8 mouse cellular contexts compared by ENCODE assay signal in genomic region chr10:76346589-76346988, GRCm38 (mm10). TPM values are rescaled to one million over a fixed set of nuclear protein-coding genes. Genes with fewer than 3 reads are reported as not detected.
DNase-seq lines count a peak whose midpoint lies in the region; ATAC-seq and TF ChIP-seq lines count a peak whose summit lies in the region.

No protein-coding gene starts in this region.

- 0 out of 2 replicates have a peak overlapping the region, but pooled peaks have one; percentile 3 for H3K27ac ChIP-seq in CH12.LX (ENCODE audit: insufficient read depth, low read depth)
- H3K27ac ChIP-seq in kidney, adult 2 months (ENCODE audit: insufficient read depth, low read depth, low read length), result 0 out of 2 replicates have a peak overlapping the region, but pooled peaks have one; percentile 8
- no peak overlapping the region for H3K27ac ChIP-seq in neural tube, embryonic 13.5 days (replicated peaks)

- TF ChIP-seq RAD21 in CH12.LX (IDR thresholded peaks at IDR 0.05; ENCODE audit: low read depth, low read length), result peak; percentile 34

- H3K4me3 ChIP-seq in CH12.LX (replicated peaks in 1 of 3; ENCODE audit: low read depth in 2 of 3, low read length in 2 of 3, poor library complexity in 1 of 3), result peak overlapping the region; percentile 46 to 68 (median 56)
- no peak overlapping the region for H3K4me3 ChIP-seq in kidney, adult 2 months (ENCODE audit: insufficient read depth, low read depth, low read length)
- H3K4me3 ChIP-seq in lung, adult 2 months (replicated peaks; ENCODE audit: extremely low read depth, low read depth, low read length), result no peak overlapping the region
- H3K4me3 ChIP-seq in neural tube, embryonic 13.5 days, result no peak overlapping the region

- H3K4me2 ChIP-seq in CH12.LX (ENCODE audit: insufficient read depth, low read depth, poor library complexity, severe bottlenecking), result peak overlapping the region; percentile 76
- H3K4me2 ChIP-seq in neural tube, embryonic 13.5 days, result peak overlapping the region; percentile 70

- dilution Hi-C loops in CH12.LX (cut with MboI; ENCODE audit: extremely low pct_ligation_motif_present, extremely low pct_unique_long_range_greater_than_20kb, low sequenced_read_pairs), result no loop called here

- peaks cover 8% of the 10 kb centered on the region for H3K27me3 ChIP-seq in CH12.LX (replicated peaks)
- H3K27me3 ChIP-seq in kidney, adult 2 months (replicated peaks; ENCODE audit: control insufficient read depth, insufficient read depth, low read length), result no peaks in the 10 kb centered on the region
- no peaks in the 10 kb centered on the region for H3K27me3 ChIP-seq in neural tube, embryonic 13.5 days

- peak; percentile 65 to 92 for TF ChIP-seq CTCF in CH12.LX (conservative IDR thresholded peaks at IDR 0.05 in 1 of 2, IDR thresholded peaks at IDR 0.05 in 1 of 2; ENCODE audit: low read depth in 2 of 2, low read length in 2 of 2)
- TF ChIP-seq CTCF in kidney, adult 2 months (conservative IDR thresholded peaks at IDR 0.05; ENCODE audit: insufficient read depth, insufficient read length, low read depth, low read length), result peak; percentile 50
- TF ChIP-seq CTCF in lung, adult 2 months (IDR thresholded peaks at IDR 0.05; ENCODE audit: insufficient read depth, low read length), result 0 out of 2 replicates have a peak, but pooled peaks have one; percentile 22

- H3K36me3 ChIP-seq in CH12.LX (replicated peaks in 1 of 2; ENCODE audit: control insufficient read depth in 1 of 2, insufficient read depth in 1 of 2, low read length in 1 of 2), result peaks cover 13 to 32% of the 10 kb centered on the region in 2 experiments
- H3K36me3 ChIP-seq in kidney, adult 2 months (ENCODE audit: control insufficient read depth, insufficient read depth, low read length), result no peaks in the 10 kb centered on the region; the same call in 1 of the 2 replicates
- H3K36me3 ChIP-seq in neural tube, embryonic 13.5 days, result peaks cover 20% of the 10 kb centered on the region

- H3K9me3 ChIP-seq in CH12.LX (replicated peaks; ENCODE audit: low read length), result no peaks in the 10 kb centered on the region
- no peaks in the 10 kb centered on the region for H3K9me3 ChIP-seq in neural tube, embryonic 13.5 days

- H3K79me2 ChIP-seq in CH12.LX (replicated peaks; ENCODE audit: control insufficient read depth, extremely low read depth, insufficient read depth, poor library complexity, severe bottlenecking), result no peaks in the 10 kb centered on the region

- H3K9ac ChIP-seq in CH12.LX (ENCODE audit: insufficient read depth, low read depth), result no peak overlapping the region
- no peak overlapping the region for H3K9ac ChIP-seq in neural tube, embryonic 13.5 days

- TF ChIP-seq EP300 in CH12.LX (IDR thresholded peaks at IDR 0.05; ENCODE audit: low read length), result no peak; the same call in 1 of the 2 replicates

- peak; percentile 46 for ATAC-seq in granulocyte monocyte progenitor cell, adult 5-6 weeks (replicated peaks; ENCODE audit: poor library complexity, severe bottlenecking)
- ATAC-seq in neural tube, embryonic 13.5 days (ENCODE audit: low read depth), result no peak
- ATAC-seq in activated CD4-positive, CD25-positive, alpha-beta regulatory T cell, adult 4 months, result no peak

- TF ChIP-seq POLR2A in CH12.LX (IDR thresholded peaks at IDR 0.05; ENCODE audit: low read depth, low read length), result no peak
- no peak for TF ChIP-seq POLR2A in kidney, adult 2 months (IDR thresholded peaks at IDR 0.05; ENCODE audit: low read depth, low read length)
- TF ChIP-seq POLR2A in lung, adult 2 months (IDR thresholded peaks at IDR 0.05; ENCODE audit: borderline replicate concordance, extremely low read depth, low read depth, low read length), result no peak

- peaks cover 0 to 14% of the 10 kb centered on the region in 2 experiments; a peak in 2 of 4 replicates for H3K4me1 ChIP-seq in CH12.LX (ENCODE audit: control insufficient read depth in 1 of 2, insufficient read depth in 2 of 2)
- H3K4me1 ChIP-seq in kidney, adult 2 months (ENCODE audit: control insufficient read depth, insufficient read depth, low read length), result no peaks in the 10 kb centered on the region
- peaks cover 3% of the 10 kb centered on the region for H3K4me1 ChIP-seq in lung, adult 2 months (ENCODE audit: control insufficient read depth, insufficient read depth, low read length)
- peaks cover 27% of the 10 kb centered on the region for H3K4me1 ChIP-seq in neural tube, embryonic 13.5 days (replicated peaks)

- WGBS in kidney, adult 2 months, result 6% methylated on average over 4 of the region's 4 CpGs
- WGBS in lung, adult 2 months, result 6% methylated on average over 4 of the region's 4 CpGs
- WGBS in neural tube, embryonic 13.5 days, result 7% methylated on average over 4 of the region's 4 CpGs

- in situ Hi-C loops in CH12.LX (cut with MboI; ENCODE audit: low pct_ligation_motif_present, low pct_unique_long_range_greater_than_20kb, low sequenced_read_pairs), result no loop called here

- DNase-seq in 416B (ENCODE audit: low read depth) (peak; percentile 83), CH12.LX (ENCODE audit: extremely low read depth) (peak; percentile 80)
- peak; percentile 74 for DNase-seq in c-Kit-positive CD71-positive TER-119-negative erythroid progenitor cells, embryonic 14.5 days (ENCODE audit: low read depth)
- peak; percentile 57 for DNase-seq in kidney, adult 2 months
- peak; percentile 43 for DNase-seq in lung, adult 2 months

TF ChIP-seq in CH12.LX, 34 proteins besides CTCF, POLR2A, EP300 and RAD21:
- 0 out of 2 replicates have a peak, but pooled peaks have one; percentile 20 for TF ChIP-seq MYC (IDR thresholded peaks at IDR 0.05; ENCODE audit: low read depth, low read length)
- no peak for TF ChIP-seq SMC3 (IDR thresholded peaks at IDR 0.05; ENCODE audit: low read depth, low read length)
- 0 out of 2 replicates have a peak, but pooled peaks have one; percentile 7 for TF ChIP-seq BHLHE40 (IDR thresholded peaks at IDR 0.05; ENCODE audit: low read depth, low read length)
- TF ChIP-seq TCF12 (IDR thresholded peaks at IDR 0.05; ENCODE audit: low read depth, low read length), result no peak
- 0 out of 2 replicates have a peak, but pooled peaks have one; percentile 10 for TF ChIP-seq MAX (IDR thresholded peaks at IDR 0.05; ENCODE audit: low read length)

RNA-seq across cellular contexts. Expression of gene Dip2a, which starts 1.5 kb away (rescaled TPM):
- total RNA-seq in CH12.LX (2012; rRNA removed) (1.4 and 2.4 TPM in 2 replicates), CH12.LX (2014; rRNA removed) (0.73 and 0.97 TPM in 2 replicates)
- 1.5 TPM in 2 replicates for polyA plus RNA-seq in CH12.LX (2012; ENCODE audit: insufficient read length, low read depth)
- 4.4 and 6.6 TPM in 2 replicates for total RNA-seq in granulocyte monocyte progenitor cell, adult 5-6 weeks (2014; fragmentation: Nextera tagmentation)
- total RNA-seq in granulocyte monocyte progenitor cell, adult 5-6 weeks (2017), result 1.2 and 2.3 TPM in 2 replicates
- polyA plus RNA-seq in kidney, adult 2 months (2012; rRNA removed), result 13.2 and 15.0 TPM in 2 replicates
- polyA plus RNA-seq in lung, adult 2 months (2012; rRNA removed), result 20.3 and 25.3 TPM in 2 replicates
- polyA plus RNA-seq in neural tube, embryonic 13.5 days (2015; fragmentation: Nextera tagmentation; extraction: Ambion mirVana), result 13.7 and 15.0 TPM in 2 replicates
- 1 to 10 TPM; 1.3 to 1.8 TPM for polyA plus RNA-seq in activated CD4-positive, CD25-positive, alpha-beta regulatory T cell, adult 4 months (2017; shearing (Covaris generic))

Comparison
In these comparisons a context has a peak if more than half of its experiments do, and no peak if none do; other contexts are left out.
1. H3K4me3 ChIP-seq: peak in CH12.LX (3 of 3); none in kidney, adult 2 months (single experiment), lung, adult 2 months (single experiment) and neural tube, embryonic 13.5 days (single experiment).
2. CTCF ChIP-seq: peak in every context shown above with its lines; median percentile 78 in CH12.LX; 50 in kidney, adult 2 months; 22 in lung, adult 2 months.
3. Peak in every context shown above with its lines, with median percentiles within 50 percentile points of each other: DNase-seq.